Mouse (Mus musculus) cerebellum, adult (tissue): ENCODE measurements around the gene Zbtb44.
"Not testable (repeated sequence)": the region's sequence is repeated elsewhere in the genome, so short reads cannot be mapped to it uniquely, and the experiment has no call there.

Experiments used
- ATAC-seq: cut with Nextera tagmentation; 2 replicates; pipeline ENCODE4 v1.9.2; 2017; ENCODE audit warnings: mild to moderate bottlenecking, moderate library complexity, mixed read lengths; ENCODE audit not compliant: insufficient number of reproducible peaks, low FRiP score, low TSS enrichment

Zbtb44 gene

GRCm38 (mm10) chr9:31030532-31031413 is at the start of gene Zbtb44:
TSS of gene Zbtb44 (plus strand) at chr9:31030644.
- ATAC-seq, result peak; percentile 85

- no peak for ATAC-seq
These were observed 44.7 kb upstream of the Zbtb44 start for GRCm38 (mm10) chr9:30985782-30986181.

- ATAC-seq, result no peak
These were observed 37.3 kb upstream of the Zbtb44 start for GRCm38 (mm10) chr9:30993106-30993505.

DNA sequence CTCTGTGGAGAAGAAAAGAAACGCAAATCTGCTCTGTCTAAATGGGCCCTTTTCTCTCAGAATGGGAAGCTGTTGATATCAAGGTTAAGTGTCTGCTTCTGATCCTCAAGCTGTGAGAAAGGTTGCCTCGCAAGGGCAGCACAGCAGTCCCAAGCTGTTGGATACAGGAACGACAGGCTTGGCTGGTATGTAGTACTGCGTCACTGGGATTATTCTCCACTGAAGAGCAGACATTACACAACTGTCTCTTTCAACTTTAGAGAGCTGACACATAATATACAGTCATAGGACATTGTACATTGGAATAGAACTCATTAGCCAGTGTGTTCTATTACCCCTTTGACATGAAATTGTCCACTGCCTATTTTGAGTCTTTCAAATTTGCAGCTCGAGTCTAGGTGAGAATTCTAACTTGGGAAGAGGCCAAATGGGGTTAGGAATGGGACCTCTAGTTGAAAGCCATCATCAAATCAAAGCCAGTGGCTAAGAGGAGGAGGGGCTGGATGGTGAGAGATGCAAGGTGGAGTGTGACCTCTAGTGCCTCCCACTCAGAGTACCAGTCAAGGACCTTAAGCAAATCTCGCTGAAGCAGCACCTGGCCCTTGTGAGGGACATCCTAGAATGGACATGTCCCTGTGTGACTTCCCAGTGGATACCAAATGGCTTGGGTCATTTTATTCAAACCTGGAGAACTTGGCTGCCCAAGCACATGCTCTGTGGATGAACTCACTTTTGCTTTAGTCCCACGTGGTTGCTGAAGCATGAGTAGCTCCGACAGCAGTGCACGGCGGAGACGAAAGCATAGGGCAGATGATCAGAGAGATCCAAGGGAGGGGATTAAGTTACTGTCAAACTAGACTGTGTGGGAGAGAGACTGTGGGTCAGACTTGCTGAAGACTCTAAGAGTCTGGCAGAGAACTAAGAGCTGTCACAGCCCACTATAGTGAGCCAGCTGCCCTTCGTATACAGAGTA is 33.6 kb upstream of the Zbtb44 start:
- no peak for ATAC-seq

DNA sequence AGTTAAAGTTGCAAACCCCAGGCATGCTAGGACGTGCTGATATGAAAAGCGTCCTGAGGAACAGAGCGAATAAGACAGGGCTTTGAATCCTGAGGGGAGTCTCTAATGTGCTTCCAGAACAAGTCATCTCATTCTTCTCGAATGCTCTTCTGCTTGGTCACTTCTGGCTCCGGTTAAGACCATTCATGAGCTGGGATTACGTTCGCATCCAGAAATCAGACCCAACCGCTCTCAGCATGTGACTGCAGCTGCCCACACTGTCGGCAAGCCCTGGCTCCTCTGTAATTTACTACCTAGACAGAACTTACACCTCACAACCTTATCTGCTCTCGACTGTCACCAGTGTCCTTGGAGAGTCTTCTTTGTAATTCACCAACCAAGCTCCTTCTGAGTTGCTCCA is 29.8 kb upstream of the Zbtb44 start:
- no peak for ATAC-seq

DNA sequence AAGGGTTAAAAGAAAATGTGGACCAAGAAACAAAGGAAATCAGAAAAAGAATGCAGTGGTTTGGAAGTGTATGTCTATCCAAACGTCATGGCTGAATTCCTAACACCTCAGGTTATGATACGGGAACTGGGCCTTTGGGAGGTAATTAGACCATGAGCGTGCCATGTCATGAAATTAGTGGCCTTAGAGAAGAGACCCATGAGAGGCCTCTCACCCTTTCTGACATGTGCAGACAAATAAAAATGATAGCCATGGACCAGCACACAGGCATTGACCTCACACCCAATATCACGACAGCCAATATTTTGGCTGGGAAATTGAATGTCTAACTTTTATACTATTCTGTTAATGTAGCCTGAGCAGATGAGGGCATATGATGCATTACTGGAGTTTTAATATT is 27.9 kb upstream of the Zbtb44 start:
- ATAC-seq, result no peak

DNA sequence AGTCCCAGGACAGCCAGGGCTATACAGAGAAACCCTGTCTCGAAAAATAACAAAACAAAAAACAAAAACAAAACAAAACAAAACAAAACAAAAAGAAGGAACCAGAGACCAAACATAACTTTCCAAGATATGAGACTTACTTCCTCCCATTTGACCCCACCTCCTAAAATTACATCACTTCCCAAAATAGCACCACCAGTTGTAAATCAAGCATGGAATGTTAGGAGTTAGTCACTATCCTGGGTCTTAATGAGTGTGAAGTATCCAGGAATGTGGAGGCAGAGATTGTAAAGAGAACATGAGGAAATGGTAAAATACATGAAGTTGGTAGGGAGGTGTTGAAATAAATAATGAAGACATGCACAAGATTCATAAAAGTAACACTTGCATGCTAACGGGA is 21.1 kb upstream of the Zbtb44 start:
- no peak for ATAC-seq

DNA sequence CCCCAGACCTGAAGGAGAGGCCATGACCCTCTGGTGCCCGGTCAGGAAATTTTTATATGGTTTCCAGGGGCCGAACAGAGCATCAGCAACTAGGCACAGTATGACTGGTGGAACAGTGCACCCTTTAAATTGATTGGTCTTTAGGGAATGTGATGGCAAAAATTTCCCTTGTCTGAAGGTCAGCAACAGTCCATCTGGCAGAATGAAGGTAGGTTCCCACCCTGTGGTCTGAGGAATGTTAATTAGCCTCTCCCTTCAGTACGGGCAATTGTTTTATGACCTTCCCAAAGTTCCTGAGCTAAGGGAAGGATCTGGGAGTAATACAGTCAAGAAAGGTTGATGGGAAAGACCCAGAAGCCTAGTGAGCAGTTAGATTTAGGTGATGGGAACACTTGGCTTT is 20.4 kb upstream of the Zbtb44 start:
- no peak for ATAC-seq

DNA sequence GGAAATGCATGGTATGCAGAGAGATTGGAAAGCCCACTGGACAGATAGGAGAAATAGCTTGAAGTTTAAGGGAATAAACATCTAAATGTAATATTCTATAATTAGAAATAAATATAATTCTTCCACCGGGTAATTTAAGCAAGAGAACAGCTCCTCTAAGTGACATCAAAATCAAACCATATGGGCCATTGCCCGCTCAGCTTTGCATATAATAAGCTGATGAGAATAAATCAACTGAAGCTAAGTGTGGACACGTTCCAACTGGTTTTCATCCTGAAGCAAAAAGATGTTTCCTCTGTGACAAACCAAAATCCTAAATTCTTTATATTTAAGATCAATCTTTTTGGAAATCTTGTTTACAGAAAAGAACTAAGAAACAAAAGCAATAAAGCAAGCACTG is 19.7 kb upstream of the Zbtb44 start:
- ATAC-seq, result no peak

DNA sequence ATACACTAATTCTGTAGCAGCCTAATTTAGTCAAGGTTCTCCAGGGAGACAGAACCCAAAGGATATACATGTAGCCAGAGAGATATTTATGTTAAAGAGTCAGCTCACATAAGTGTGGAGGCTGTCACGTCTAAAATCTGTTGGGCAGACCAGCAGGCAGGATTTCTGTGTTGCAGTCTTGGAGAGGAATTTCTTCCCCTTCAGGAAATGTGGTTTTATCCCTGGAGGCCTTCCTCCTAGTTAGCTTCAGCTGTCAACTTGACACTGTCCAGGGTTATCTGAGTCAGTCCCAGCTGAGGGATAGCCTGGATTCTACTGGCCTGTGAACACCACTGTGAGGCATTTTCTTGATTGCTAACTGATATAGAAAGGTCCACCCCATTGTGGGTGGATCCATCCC is 18.9 kb upstream of the Zbtb44 start:
- no peak for ATAC-seq

GRCm38 (mm10) chr9:31012674-31013073 is 17.8 kb upstream of the Zbtb44 start:
- ATAC-seq, result no peak

DNA sequence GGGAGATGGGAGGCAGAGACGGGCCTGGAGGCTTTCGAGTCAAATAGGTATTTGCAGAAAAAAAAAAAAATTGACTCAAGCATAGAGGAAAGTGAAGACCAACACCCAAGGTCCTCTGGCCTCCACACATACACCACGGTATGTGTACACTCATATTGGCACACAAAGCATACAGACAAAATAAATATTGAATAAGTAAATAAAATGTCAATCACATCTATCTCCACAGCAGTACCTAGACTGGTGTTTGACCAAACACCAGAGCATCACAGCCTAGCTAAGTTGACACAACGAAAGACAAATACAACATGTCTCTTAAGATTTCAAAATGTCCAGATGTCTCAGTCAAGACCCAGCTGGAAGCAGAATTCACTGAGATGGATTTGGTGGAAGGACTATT is 17.0 kb upstream of the Zbtb44 start:
- ATAC-seq, result no peak

DNA sequence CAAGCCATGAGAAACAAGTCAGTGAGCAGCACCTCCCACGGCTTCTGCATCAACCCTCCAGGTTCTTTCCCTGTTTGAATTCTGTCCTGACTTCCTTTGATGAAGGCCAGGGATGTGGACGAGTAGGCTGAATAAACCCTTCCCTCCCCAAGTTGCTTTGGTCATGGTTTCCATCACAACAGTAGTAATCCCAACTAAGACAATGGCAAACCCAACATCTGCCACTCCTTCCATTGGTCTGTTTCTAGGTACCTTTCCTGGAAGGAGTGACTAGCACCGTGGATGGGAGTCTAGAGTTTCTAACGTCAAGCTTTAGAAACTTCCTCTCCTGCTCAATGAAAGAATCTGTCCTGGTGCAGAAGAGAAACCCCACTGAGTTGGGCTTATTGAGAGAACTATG is 12.8 kb upstream of the Zbtb44 start:
- no peak for ATAC-seq

DNA sequence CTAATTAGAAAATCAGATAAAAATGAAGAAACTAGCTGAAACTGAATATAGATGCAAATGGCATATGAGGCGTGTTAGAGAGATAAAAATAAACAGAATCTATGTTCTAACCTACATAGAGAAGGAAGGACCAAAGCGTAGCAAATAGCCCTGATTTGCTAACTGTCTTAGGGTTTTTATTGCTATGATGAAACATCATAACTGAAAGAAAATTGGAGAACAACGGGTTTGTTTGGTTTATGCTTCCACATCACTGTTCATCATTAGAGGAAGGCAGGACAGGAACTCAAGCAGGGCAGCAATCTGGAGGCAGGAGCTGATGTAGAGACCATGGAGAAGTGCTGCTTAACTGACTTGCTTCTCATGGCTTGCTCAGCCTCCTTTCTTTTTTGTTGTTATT is 12.3 kb upstream of the Zbtb44 start:
- ATAC-seq, result no peak

GRCm38 (mm10) chr9:31018705-31019104 is 11.7 kb upstream of the Zbtb44 start:
- ATAC-seq, result no peak

DNA sequence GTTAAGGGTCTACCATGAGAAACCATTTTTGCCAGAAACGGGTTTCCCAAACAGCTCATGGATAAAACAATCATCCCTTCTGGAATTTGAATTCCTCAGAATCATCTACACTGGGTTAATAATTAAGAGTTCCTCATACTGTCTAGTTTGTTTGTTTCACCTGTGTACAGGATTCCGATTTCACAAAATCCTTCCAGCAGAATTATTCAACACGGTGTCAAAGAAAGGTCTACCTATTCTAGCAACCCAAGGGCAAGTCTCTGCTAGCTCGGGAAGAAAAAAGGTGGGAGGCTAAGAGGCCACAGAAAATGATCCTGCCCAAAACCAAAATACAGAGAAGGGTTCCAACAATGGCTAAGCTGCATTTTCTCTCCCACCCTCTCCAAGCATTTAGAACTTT is 2.2 kb upstream of the Zbtb44 start:
- no peak for ATAC-seq

DNA sequence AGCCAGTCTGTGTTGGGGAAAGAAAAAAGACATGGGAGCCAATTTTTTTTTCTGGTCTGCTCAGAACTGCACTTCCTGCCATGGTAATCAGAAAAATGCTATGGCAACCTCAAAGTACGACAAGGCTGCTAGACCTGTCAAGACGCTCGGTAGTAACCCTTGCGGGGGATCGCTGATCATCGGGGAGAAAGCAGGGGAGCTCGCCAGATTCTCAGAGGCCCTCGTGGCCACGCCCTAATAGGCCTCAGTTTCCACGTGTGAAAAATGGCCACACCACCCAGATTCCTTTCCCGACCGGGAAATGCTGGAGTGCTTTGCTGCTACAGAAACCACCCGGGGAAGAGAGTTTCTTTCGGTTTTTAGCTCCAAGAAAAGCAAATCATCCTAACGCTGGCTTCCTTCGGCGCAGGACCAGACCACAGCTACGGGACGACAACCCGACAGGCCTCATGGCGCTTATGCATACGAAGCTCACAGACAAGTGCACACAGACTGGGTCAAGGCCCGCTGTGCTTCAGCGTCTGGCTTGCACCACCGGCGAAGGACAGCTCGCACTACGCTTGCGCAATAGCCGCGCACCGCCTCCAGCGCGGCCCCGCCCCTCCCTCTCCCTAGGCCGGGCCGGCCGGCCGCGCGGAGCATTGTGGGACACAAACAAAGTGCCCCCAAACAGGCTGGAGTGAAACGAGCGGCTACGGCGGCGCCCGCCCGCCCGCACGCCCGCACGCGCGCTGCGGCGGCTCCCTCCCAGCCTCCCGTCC is 513 bp upstream of the Zbtb44 start:
- peak; percentile 91 for ATAC-seq

DNA sequence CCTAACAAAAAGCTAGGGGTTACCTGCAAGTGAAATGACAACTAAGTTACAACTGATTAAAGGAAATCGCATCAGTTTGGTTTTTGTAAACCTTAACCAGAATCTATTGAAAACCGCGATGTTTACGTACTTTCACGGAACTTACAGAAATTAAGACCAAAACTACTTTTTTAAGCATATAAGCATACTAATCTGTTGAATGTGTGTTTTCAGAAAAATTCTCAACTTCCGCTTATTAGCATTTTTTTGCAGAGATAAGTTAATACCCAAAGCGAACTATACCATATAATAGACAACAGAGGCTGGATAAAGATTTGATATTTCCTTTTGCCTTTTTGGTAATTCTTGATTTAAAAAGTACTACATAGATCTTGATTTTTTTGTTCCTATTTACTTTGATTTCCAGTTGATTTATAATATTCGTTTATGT is 985 bp downstream of the Zbtb44 start:
- ATAC-seq, result no peak

DNA sequence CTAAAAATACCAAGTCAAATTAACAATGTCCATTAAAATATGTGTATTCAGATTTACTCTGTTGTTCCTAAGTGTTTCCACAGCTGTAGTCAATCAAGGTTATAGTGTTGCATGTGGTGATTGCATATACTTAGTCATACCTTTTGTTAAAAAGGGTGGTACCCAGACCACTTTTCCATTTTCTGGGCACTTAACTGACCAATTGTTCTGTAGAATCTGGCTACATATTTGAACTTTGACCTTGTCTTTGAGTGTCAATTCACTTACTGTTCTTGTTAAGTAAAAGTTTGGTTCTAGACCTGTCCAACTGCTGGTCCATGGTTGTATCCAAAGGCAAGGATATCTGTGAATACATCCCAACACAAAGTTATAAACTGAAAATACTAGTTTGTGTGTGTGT is 2.1 kb downstream of the Zbtb44 start:
- no peak for ATAC-seq

DNA sequence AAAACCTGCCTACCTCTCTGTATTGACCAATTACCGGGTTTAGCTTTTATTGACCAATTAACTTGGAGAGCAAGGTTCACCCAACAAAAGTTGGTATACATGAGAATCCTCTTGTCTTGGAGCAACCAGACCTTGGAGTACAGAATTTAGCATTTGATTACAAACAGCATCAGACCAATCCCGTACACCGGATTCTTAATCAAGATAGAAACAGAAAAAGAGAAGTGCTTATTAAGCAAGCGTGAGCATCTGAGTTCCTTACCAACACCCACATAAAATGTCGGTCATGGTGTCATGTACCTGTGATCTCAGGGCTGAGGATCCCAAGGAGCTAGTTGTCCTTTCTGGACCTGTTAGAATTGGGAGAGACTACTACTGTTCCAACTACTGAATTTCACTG is 19.8 kb downstream of the Zbtb44 start:
- no peak for ATAC-seq

GRCm38 (mm10) chr9:31051509-31051908 is 21.1 kb downstream of the Zbtb44 start:
- not testable (repeated sequence) for ATAC-seq
